Mouse (Mus musculus): Measurements from ENCODE around the gene Ppp4r4. TPM values are rescaled to one million over a fixed set of nuclear protein-coding genes. Genes with fewer than 3 reads are reported as not detected.
A peak's percentile ranks its signal among the peaks of the same experiment; 100 is the strongest.
"Not testable (repeated sequence)": the region's sequence is repeated elsewhere in the genome, so short reads cannot be mapped to it uniquely, and the experiment has no call there.

The Ppp4r4 gene
- polyA plus RNA-seq, 1 experiment from 2014 or later = 3.2 TPM

DNA sequence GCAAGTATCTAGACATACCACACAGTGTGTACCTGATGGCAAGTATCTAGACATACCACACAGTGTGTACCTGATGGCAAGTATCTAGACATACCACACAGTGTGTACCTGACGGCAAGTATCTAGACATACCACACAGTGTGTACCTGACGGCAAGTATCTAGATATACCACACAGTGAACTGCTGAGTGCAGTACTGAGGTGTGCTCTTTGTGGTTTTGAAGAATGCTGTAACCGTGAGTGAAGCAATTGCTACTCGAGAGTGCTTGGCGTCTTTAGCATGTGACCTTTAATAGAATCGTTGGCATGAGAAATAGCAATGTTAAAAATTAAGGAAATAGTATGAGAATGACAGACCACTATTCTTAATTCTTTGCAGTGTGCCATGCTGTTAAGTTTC lies 46.1 kb downstream of the Ppp4r4 start:
- H3K4me1 ChIP-seq; ATAC-seq (ENCODE audit: low FRiP score); H3K4me3 ChIP-seq (replicated peaks); H3K9ac ChIP-seq (replicated peaks); H3K4me2 ChIP-seq; H3K27me3 ChIP-seq (replicated peaks); H3K27ac ChIP-seq (replicated peaks); H3K9me3 ChIP-seq (replicated peaks); H3K36me3 ChIP-seq: not testable (repeated sequence)
- WGBS = 93% methylated on average over 6 of the region's 6 CpGs

- Histone ChIP-seq H3K9ac (replicated peaks) (no peak overlapping the region), H3K4me1 (no peaks in the 10 kb centered on the region), H3K4me3 (replicated peaks) (no peak overlapping the region), H3K27ac (replicated peaks) (no peak overlapping the region), H3K36me3 (no peaks in the 10 kb centered on the region), H3K27me3 (replicated peaks) (no peaks in the 10 kb centered on the region), H3K4me2 (no peak overlapping the region), H3K9me3 (replicated peaks) (no peaks in the 10 kb centered on the region)
- 58% methylated on average over 8 of the region's 8 CpGs for WGBS
- ATAC-seq (ENCODE audit: low FRiP score) = no peak
Observed at GRCm38 (mm10) chr12:103583771-103584170, 51.7 kb downstream of the Ppp4r4 start.

GRCm38 (mm10) chr12:103598411-103598810 lies 66.3 kb downstream of the Ppp4r4 start:
- no peaks in the 10 kb centered on the region for H3K36me3 ChIP-seq
- 74% methylated on average over 2 of the region's 2 CpGs for WGBS
- H3K9ac ChIP-seq (replicated peaks) = no peak overlapping the region
- no peak overlapping the region for H3K4me2 ChIP-seq
- H3K27ac ChIP-seq (replicated peaks) = no peak overlapping the region
- ATAC-seq (ENCODE audit: low FRiP score) = no peak
- H3K27me3 ChIP-seq (replicated peaks) = no peaks in the 10 kb centered on the region
- H3K4me3 ChIP-seq (replicated peaks) = no peak overlapping the region
- no peaks in the 10 kb centered on the region for H3K4me1 ChIP-seq
- H3K9me3 ChIP-seq (replicated peaks) = no peaks in the 10 kb centered on the region

DNA sequence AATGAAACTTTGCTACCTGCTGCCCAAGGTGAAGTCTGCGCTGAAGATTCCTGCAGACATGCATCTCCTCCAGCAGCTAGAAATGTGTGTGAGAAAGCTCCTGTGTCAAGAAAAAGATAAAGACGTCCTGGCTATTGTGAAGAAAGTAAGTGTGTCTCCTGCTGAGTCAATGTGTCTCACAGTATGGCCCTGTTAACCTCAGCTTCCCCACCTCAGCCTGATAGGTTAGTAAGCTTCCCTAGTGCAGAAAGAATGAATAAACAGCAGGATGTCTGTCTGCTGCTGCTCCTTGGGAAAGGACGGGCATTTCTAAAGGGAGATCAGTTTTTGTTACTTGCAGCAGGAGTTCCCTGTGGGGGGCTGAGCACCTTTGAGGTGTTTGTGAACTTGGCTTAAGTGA lies 68.3 kb downstream of the Ppp4r4 start:
- H3K4me3 ChIP-seq (replicated peaks) = no peak overlapping the region
- no peak for ATAC-seq (ENCODE audit: low FRiP score)
- 29% methylated on average over 3 of the region's 3 CpGs for WGBS
- H3K27ac ChIP-seq (replicated peaks) = no peak overlapping the region
- no peaks in the 10 kb centered on the region for H3K36me3 ChIP-seq
- no peak overlapping the region for H3K4me2 ChIP-seq
- no peak overlapping the region for H3K9ac ChIP-seq (replicated peaks)
- no peaks in the 10 kb centered on the region for H3K4me1 ChIP-seq
- H3K27me3 ChIP-seq (replicated peaks) = no peaks in the 10 kb centered on the region
- no peaks in the 10 kb centered on the region for H3K9me3 ChIP-seq (replicated peaks)

- Histone ChIP-seq H3K9me3 (replicated peaks) (no peaks in the 10 kb centered on the region), H3K27ac (replicated peaks) (no peak overlapping the region), H3K4me2 (no peak overlapping the region), H3K27me3 (replicated peaks) (no peaks in the 10 kb centered on the region), H3K4me3 (replicated peaks) (no peak overlapping the region), H3K9ac (replicated peaks) (no peak overlapping the region), H3K4me1 (no peaks in the 10 kb centered on the region), H3K36me3 (no peaks in the 10 kb centered on the region)
- 87% methylated on average over 3 of the region's 3 CpGs for WGBS
- no peak for ATAC-seq (ENCODE audit: low FRiP score)
Observed at GRCm38 (mm10) chr12:103601839-103602238, 69.8 kb downstream of the Ppp4r4 start.

- no peak for ATAC-seq (ENCODE audit: low FRiP score)
- Histone ChIP-seq H3K4me2 (no peak overlapping the region), H3K9ac (replicated peaks) (no peak overlapping the region), H3K36me3 (peaks cover 2% of the 10 kb centered on the region; the same call in 1 of the 2 replicates), H3K4me3 (replicated peaks) (no peak overlapping the region), H3K9me3 (replicated peaks) (no peaks in the 10 kb centered on the region), H3K27me3 (replicated peaks) (no peaks in the 10 kb centered on the region), H3K27ac (replicated peaks) (no peak overlapping the region), H3K4me1 (no peaks in the 10 kb centered on the region)
- WGBS = 94% methylated on average over 1 of the region's 1 CpGs
Observed at GRCm38 (mm10) chr12:103615141-103615540, 83.1 kb downstream of the Ppp4r4 start.

DNA sequence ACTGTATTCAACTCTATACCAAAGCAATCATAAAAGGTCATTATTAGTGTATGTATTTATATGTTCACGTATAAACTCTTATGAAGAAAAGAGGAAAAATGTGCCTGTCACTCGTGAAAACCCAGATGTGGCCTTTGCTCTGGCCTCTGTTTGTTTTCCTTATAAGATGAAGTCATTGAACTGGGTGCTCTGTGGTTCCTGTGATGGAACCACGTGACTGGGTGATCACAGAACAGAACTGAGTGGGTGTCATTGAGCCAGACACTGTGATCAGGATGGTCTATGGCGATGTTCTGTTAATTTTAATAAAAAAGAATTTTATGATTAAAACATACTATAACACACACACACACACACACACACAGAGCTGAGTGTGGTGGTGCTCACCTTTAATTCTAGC lies 83.7 kb downstream of the Ppp4r4 start:
- no peak overlapping the region for H3K4me2 ChIP-seq
- no peaks in the 10 kb centered on the region for H3K9me3 ChIP-seq (replicated peaks)
- WGBS = 80% methylated on average over 4 of the region's 4 CpGs
- no peak overlapping the region for H3K4me3 ChIP-seq (replicated peaks)
- H3K9ac ChIP-seq (replicated peaks) = no peak overlapping the region
- H3K27ac ChIP-seq (replicated peaks) = no peak overlapping the region
- H3K4me1 ChIP-seq = no peaks in the 10 kb centered on the region
- no peak for ATAC-seq (ENCODE audit: low FRiP score)
- H3K27me3 ChIP-seq (replicated peaks) = no peaks in the 10 kb centered on the region
- H3K36me3 ChIP-seq = peaks cover 2% of the 10 kb centered on the region; the same call in 1 of the 2 replicates

GRCm38 (mm10) chr12:103616860-103617261 lies 84.8 kb downstream of the Ppp4r4 start:
- Histone ChIP-seq H3K27ac (replicated peaks) (no peak overlapping the region), H3K4me2 (no peak overlapping the region), H3K4me1 (no peaks in the 10 kb centered on the region), H3K27me3 (replicated peaks) (no peaks in the 10 kb centered on the region), H3K9ac (replicated peaks) (no peak overlapping the region), H3K36me3 (0 out of 2 replicates have a peak, but pooled peaks cover 2% of the 10 kb centered on the region), H3K4me3 (replicated peaks) (no peak overlapping the region), H3K9me3 (replicated peaks) (no peaks in the 10 kb centered on the region)
- 88% methylated on average over 10 of the region's 10 CpGs for WGBS
- ATAC-seq (ENCODE audit: low FRiP score) = no peak

GRCm38 (mm10) chr12:103631203-103631612 lies 99.1 kb downstream of the Ppp4r4 start, which contains the start of gene Serpina10:
TSS of gene Serpina10 (minus strand) at chr12:103631444.
- Histone ChIP-seq H3K4me3 (replicated peaks) (no peak within 1 kb of the TSS), H3K4me2 (no peak within 1 kb of the TSS), H3K27ac (replicated peaks) (no peak within 1 kb of the TSS), H3K9me3 (replicated peaks) (no peaks in the 10 kb centered on the region), H3K36me3 (no peaks in the 10 kb centered on the region), H3K4me1 (no peaks in the 10 kb centered on the region), H3K27me3 (replicated peaks) (no peaks in the 10 kb centered on the region), H3K9ac (replicated peaks) (no peak within 1 kb of the TSS)
- WGBS = 80% methylated on average over 3 of the region's 3 CpGs
- ATAC-seq (ENCODE audit: low FRiP score) = no peak

DNA sequence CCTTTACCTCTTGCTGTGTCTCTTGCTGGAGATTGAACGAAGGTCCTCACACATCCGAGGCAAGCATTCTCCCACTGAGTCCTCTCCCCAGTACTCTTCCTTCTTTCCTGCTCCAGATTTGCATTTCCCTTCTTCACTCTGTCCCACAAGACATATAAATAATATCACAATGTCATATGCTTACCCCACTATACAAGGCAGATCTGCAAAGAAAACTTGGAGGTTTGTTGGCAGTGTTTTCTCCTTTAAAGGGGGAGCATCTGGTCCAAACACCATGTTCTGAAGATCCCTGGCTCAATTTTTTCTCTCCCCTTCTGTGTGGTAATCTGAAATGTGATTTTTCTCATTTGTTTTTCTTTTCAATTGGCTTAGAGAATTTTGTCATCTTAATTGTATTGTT lies 102.3 kb downstream of the Ppp4r4 start:
- 75% methylated on average over 2 of the region's 2 CpGs for WGBS
- no peak for ATAC-seq (ENCODE audit: low FRiP score)
- H3K27me3 ChIP-seq (replicated peaks) = no peaks in the 10 kb centered on the region
- H3K4me3 ChIP-seq (replicated peaks) = no peak overlapping the region
- no peaks in the 10 kb centered on the region for H3K4me1 ChIP-seq
- no peaks in the 10 kb centered on the region for H3K36me3 ChIP-seq
- no peaks in the 10 kb centered on the region for H3K9me3 ChIP-seq (replicated peaks)
- H3K27ac ChIP-seq (replicated peaks) = no peak overlapping the region
- H3K4me2 ChIP-seq = no peak overlapping the region
- no peak overlapping the region for H3K9ac ChIP-seq (replicated peaks)

DNA sequence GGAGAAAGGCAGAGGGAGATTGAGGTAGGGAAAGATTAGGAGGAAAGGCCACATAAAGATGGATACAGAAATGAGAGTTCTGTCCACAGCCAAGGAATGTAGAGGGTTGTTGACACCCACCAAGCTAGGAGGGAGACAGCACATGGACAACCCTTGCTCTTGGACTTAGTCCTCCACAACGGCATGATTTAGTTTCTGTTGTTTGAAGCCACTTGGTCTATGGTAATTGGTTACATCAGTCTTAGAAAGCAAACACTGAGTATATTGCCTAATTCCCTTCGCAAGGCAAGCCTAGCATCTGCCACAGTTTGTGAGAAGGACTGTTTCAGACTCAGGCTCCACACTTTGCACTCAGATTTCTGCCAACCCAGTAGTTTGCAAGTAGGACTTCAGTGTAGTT lies 103.8 kb downstream of the Ppp4r4 start:
- ATAC-seq (ENCODE audit: low FRiP score) = no peak
- H3K4me2 ChIP-seq = no peak overlapping the region
- H3K4me1 ChIP-seq = no peaks in the 10 kb centered on the region
- 93% methylated on average over 2 of the region's 2 CpGs for WGBS
- no peaks in the 10 kb centered on the region for H3K36me3 ChIP-seq
- H3K9me3 ChIP-seq (replicated peaks) = no peaks in the 10 kb centered on the region
- H3K27ac ChIP-seq (replicated peaks) = no peak overlapping the region
- no peak overlapping the region for H3K4me3 ChIP-seq (replicated peaks)
- H3K27me3 ChIP-seq (replicated peaks) = no peaks in the 10 kb centered on the region
- no peak overlapping the region for H3K9ac ChIP-seq (replicated peaks)

- no peaks in the 10 kb centered on the region for H3K4me1 ChIP-seq
- peak; percentile 38; the same call in 1 of the 2 replicates for ATAC-seq (ENCODE audit: low FRiP score)
Observed at GRCm38 (mm10) chr12:103643336-103643735, 111.3 kb downstream of the Ppp4r4 start.

GRCm38 (mm10) chr12:103643818-103644217 lies 111.7 kb downstream of the Ppp4r4 start:
- Histone ChIP-seq H3K27ac (replicated peaks) (no peak overlapping the region), H3K9ac (replicated peaks) (no peak overlapping the region)

More at GRCm38 (mm10) chr12:103643336-103643735, 111.3 kb downstream of the Ppp4r4 start:
- Histone ChIP-seq H3K4me3 (replicated peaks) (no peak overlapping the region), H3K36me3 (no peaks in the 10 kb centered on the region), H3K27ac (replicated peaks) (no peak overlapping the region), H3K9me3 (replicated peaks) (no peaks in the 10 kb centered on the region), H3K9ac (replicated peaks) (no peak overlapping the region), H3K4me2 (no peak overlapping the region), H3K27me3 (replicated peaks) (no peaks in the 10 kb centered on the region)
- WGBS = 0% methylated on average over 2 of the region's 2 CpGs

More at GRCm38 (mm10) chr12:103643818-103644217, 111.7 kb downstream of the Ppp4r4 start:
- WGBS = 84% methylated on average over 3 of the region's 3 CpGs
- H3K4me3 ChIP-seq (replicated peaks) = no peak overlapping the region
- H3K4me1 ChIP-seq = no peaks in the 10 kb centered on the region
- ATAC-seq (ENCODE audit: low FRiP score) = no peak
- H3K27me3 ChIP-seq (replicated peaks) = no peaks in the 10 kb centered on the region
- H3K9me3 ChIP-seq (replicated peaks) = no peaks in the 10 kb centered on the region
- H3K36me3 ChIP-seq = no peaks in the 10 kb centered on the region
- H3K4me2 ChIP-seq = no peak overlapping the region
